Mouse (Mus musculus): ENCODE measurements at regions not wholly inside any gene's neighbourhood (a gene's known extent, or its start where the extent isn't known, plus 50 kb on each side); places are given as distances from the start of the nearest gene placed in this dataset.
"Not testable (repeated sequence)": the region's sequence is repeated elsewhere in the genome, so short reads cannot be mapped to it uniquely, and the experiment has no call there.

- H3K4me1 ChIP-seq (ENCODE audit: control insufficient read depth in 1 of 2, insufficient read depth in 2 of 2): peaks cover 5 to 15% of the 10 kb centered on the region in 2 experiments; a peak in 3 of 4 replicates
- peak; percentile 8 for DNase-seq (ENCODE audit: extremely low read depth)
- in situ Hi-C loops (cut with MboI; ENCODE audit: low pct_ligation_motif_present, low pct_unique_long_range_greater_than_20kb, low sequenced_read_pairs); H3K27me3 ChIP-seq (replicated peaks); H3K4me3 ChIP-seq (replicated peaks in 1 of 3; ENCODE audit: low read depth in 2 of 3, low read length in 2 of 3, poor library complexity in 1 of 3); H3K9ac ChIP-seq (ENCODE audit: insufficient read depth, low read depth); H3K4me2 ChIP-seq (ENCODE audit: insufficient read depth, low read depth, poor library complexity, severe bottlenecking); H3K79me2 ChIP-seq (replicated peaks; ENCODE audit: control insufficient read depth, extremely low read depth, insufficient read depth, poor library complexity, severe bottlenecking); dilution Hi-C loops (cut with MboI; ENCODE audit: extremely low pct_ligation_motif_present, extremely low pct_unique_long_range_greater_than_20kb, low sequenced_read_pairs); H3K36me3 ChIP-seq (replicated peaks in 1 of 2; ENCODE audit: control insufficient read depth in 1 of 2, insufficient read depth in 1 of 2, low read length in 1 of 2); H3K9me3 ChIP-seq (replicated peaks; ENCODE audit: low read length); H3K27ac ChIP-seq (ENCODE audit: insufficient read depth, low read depth): not testable (repeated sequence)
- peak; percentile 47 for TF ChIP-seq RAD21 (IDR thresholded peaks at IDR 0.05; ENCODE audit: low read depth, low read length)
- peak in 1 of 2 experiments; percentile 62; a peak in 2 of 4 replicates for TF ChIP-seq CTCF (conservative IDR thresholded peaks at IDR 0.05 in 1 of 2, IDR thresholded peaks at IDR 0.05 in 1 of 2; ENCODE audit: low read depth in 2 of 2, low read length in 2 of 2)
- TF ChIP-seq SMC3 (IDR thresholded peaks at IDR 0.05; ENCODE audit: low read depth, low read length): peak; percentile 51
These were observed 95.3 kb downstream of the Hsp90b1 start for GRCm38 (mm10) chr10:86610027-86610426.

GRCm38 (mm10) chr10:86600843-86601242 lies 102.1 kb upstream of the Syn3 start:
- dilution Hi-C loops (cut with MboI; ENCODE audit: extremely low pct_ligation_motif_present, extremely low pct_unique_long_range_greater_than_20kb, low sequenced_read_pairs): not testable (repeated sequence)

GRCm38 (mm10) chr10:86599991-86600390 lies 101.3 kb upstream of the Syn3 start:
- H3K9ac ChIP-seq (ENCODE audit: insufficient read depth, low read depth); H3K27me3 ChIP-seq (replicated peaks); H3K4me3 ChIP-seq (replicated peaks in 1 of 3; ENCODE audit: low read depth in 2 of 3, low read length in 2 of 3, poor library complexity in 1 of 3); dilution Hi-C loops (cut with MboI; ENCODE audit: extremely low pct_ligation_motif_present, extremely low pct_unique_long_range_greater_than_20kb, low sequenced_read_pairs); DNase-seq (ENCODE audit: extremely low read depth); H3K36me3 ChIP-seq (replicated peaks in 1 of 2; ENCODE audit: control insufficient read depth in 1 of 2, insufficient read depth in 1 of 2, low read length in 1 of 2); in situ Hi-C loops (cut with MboI; ENCODE audit: low pct_ligation_motif_present, low pct_unique_long_range_greater_than_20kb, low sequenced_read_pairs); H3K4me2 ChIP-seq (ENCODE audit: insufficient read depth, low read depth, poor library complexity, severe bottlenecking); H3K4me1 ChIP-seq (ENCODE audit: control insufficient read depth in 1 of 2, insufficient read depth in 2 of 2); H3K27ac ChIP-seq (ENCODE audit: insufficient read depth, low read depth); H3K9me3 ChIP-seq (replicated peaks; ENCODE audit: low read length); H3K79me2 ChIP-seq (replicated peaks; ENCODE audit: control insufficient read depth, extremely low read depth, insufficient read depth, poor library complexity, severe bottlenecking): not testable (repeated sequence)

More at GRCm38 (mm10) chr10:86600843-86601242, 102.1 kb upstream of the Syn3 start:
- H3K9me3 ChIP-seq (replicated peaks; ENCODE audit: low read length); H3K27ac ChIP-seq (ENCODE audit: insufficient read depth, low read depth); H3K4me2 ChIP-seq (ENCODE audit: insufficient read depth, low read depth, poor library complexity, severe bottlenecking); H3K4me3 ChIP-seq (replicated peaks in 1 of 3; ENCODE audit: low read depth in 2 of 3, low read length in 2 of 3, poor library complexity in 1 of 3); H3K36me3 ChIP-seq (replicated peaks in 1 of 2; ENCODE audit: control insufficient read depth in 1 of 2, insufficient read depth in 1 of 2, low read length in 1 of 2); H3K27me3 ChIP-seq (replicated peaks); H3K4me1 ChIP-seq (ENCODE audit: control insufficient read depth in 1 of 2, insufficient read depth in 2 of 2); in situ Hi-C loops (cut with MboI; ENCODE audit: low pct_ligation_motif_present, low pct_unique_long_range_greater_than_20kb, low sequenced_read_pairs); H3K9ac ChIP-seq (ENCODE audit: insufficient read depth, low read depth); H3K79me2 ChIP-seq (replicated peaks; ENCODE audit: control insufficient read depth, extremely low read depth, insufficient read depth, poor library complexity, severe bottlenecking): not testable (repeated sequence)
- peak; percentile 24 for DNase-seq (ENCODE audit: extremely low read depth)
- TF ChIP-seq SMC3 (IDR thresholded peaks at IDR 0.05; ENCODE audit: low read depth, low read length) (peak; percentile 57), CTCF (conservative IDR thresholded peaks at IDR 0.05 in 1 of 2, IDR thresholded peaks at IDR 0.05 in 1 of 2; ENCODE audit: low read depth in 2 of 2, low read length in 2 of 2) (peak in 1 of 2 experiments; percentile 57; a peak in 2 of 4 replicates), RAD21 (IDR thresholded peaks at IDR 0.05; ENCODE audit: low read depth, low read length) (peak; percentile 36)

- H3K27me3 ChIP-seq (replicated peaks); DNase-seq (ENCODE audit: extremely low read depth); H3K79me2 ChIP-seq (replicated peaks; ENCODE audit: control insufficient read depth, extremely low read depth, insufficient read depth, poor library complexity, severe bottlenecking); H3K4me1 ChIP-seq (ENCODE audit: control insufficient read depth in 1 of 2, insufficient read depth in 2 of 2); in situ Hi-C loops (cut with MboI; ENCODE audit: low pct_ligation_motif_present, low pct_unique_long_range_greater_than_20kb, low sequenced_read_pairs); H3K9ac ChIP-seq (ENCODE audit: insufficient read depth, low read depth); H3K4me2 ChIP-seq (ENCODE audit: insufficient read depth, low read depth, poor library complexity, severe bottlenecking); H3K36me3 ChIP-seq (replicated peaks in 1 of 2; ENCODE audit: control insufficient read depth in 1 of 2, insufficient read depth in 1 of 2, low read length in 1 of 2); H3K4me3 ChIP-seq (replicated peaks in 1 of 3; ENCODE audit: low read depth in 2 of 3, low read length in 2 of 3, poor library complexity in 1 of 3); H3K27ac ChIP-seq (ENCODE audit: insufficient read depth, low read depth); dilution Hi-C loops (cut with MboI; ENCODE audit: extremely low pct_ligation_motif_present, extremely low pct_unique_long_range_greater_than_20kb, low sequenced_read_pairs); H3K9me3 ChIP-seq (replicated peaks; ENCODE audit: low read length): not testable (repeated sequence)
These were observed 91.5 kb upstream of the Syn3 start for GRCm38 (mm10) chr10:86590211-86590610.

- H3K27ac ChIP-seq (ENCODE audit: insufficient read depth, low read depth); H3K4me2 ChIP-seq (ENCODE audit: insufficient read depth, low read depth, poor library complexity, severe bottlenecking); in situ Hi-C loops (cut with MboI; ENCODE audit: low pct_ligation_motif_present, low pct_unique_long_range_greater_than_20kb, low sequenced_read_pairs); H3K9ac ChIP-seq (ENCODE audit: insufficient read depth, low read depth); H3K36me3 ChIP-seq (replicated peaks in 1 of 2; ENCODE audit: control insufficient read depth in 1 of 2, insufficient read depth in 1 of 2, low read length in 1 of 2); dilution Hi-C loops (cut with MboI; ENCODE audit: extremely low pct_ligation_motif_present, extremely low pct_unique_long_range_greater_than_20kb, low sequenced_read_pairs); H3K4me1 ChIP-seq (ENCODE audit: control insufficient read depth in 1 of 2, insufficient read depth in 2 of 2); H3K4me3 ChIP-seq (replicated peaks in 1 of 3; ENCODE audit: low read depth in 2 of 3, low read length in 2 of 3, poor library complexity in 1 of 3); DNase-seq (ENCODE audit: extremely low read depth); H3K27me3 ChIP-seq (replicated peaks); H3K9me3 ChIP-seq (replicated peaks; ENCODE audit: low read length); H3K79me2 ChIP-seq (replicated peaks; ENCODE audit: control insufficient read depth, extremely low read depth, insufficient read depth, poor library complexity, severe bottlenecking): not testable (repeated sequence)
These were observed 68.2 kb upstream of the Syn3 start for GRCm38 (mm10) chr10:86566875-86567274.

All from CH12.LX (cell line).